Mouse (Mus musculus) liver, embryonic 14.5 days (tissue): ENCODE measurements at regions not wholly inside any gene's neighbourhood (a gene's known extent, or its start where the extent isn't known, plus 50 kb on each side); places are given as distances from the start of the nearest gene placed in this dataset.

ENCODE experiments used
- ATAC-seq: fragments of 200-750 bp; cut with Nextera tagmentation; 2 replicates; pipeline ENCODE4 v1.8.0; 2017; ENCODE audit warnings: moderate number of reproducible peaks, mild to moderate bottlenecking, moderate library complexity; ENCODE audit not compliant: insufficient read depth
- DNase-seq, 3 experiments: peaks; one replicate each; pipeline ENCODE4 v3.0.0-alpha.2; 2012 to 2013; ENCODE audit warnings: low read depth in 3 of 3, low spot score in 3 of 3
- H3K27ac ChIP-seq: fragments of 300-500 bp; sonication (generic); 2 replicates; pipeline ENCODE4 v1.5.1; 2014; ENCODE audit warnings: moderate library complexity, mild to moderate bottlenecking, control low read depth, inconsistent platforms
- H3K27me3 ChIP-seq: fragments of 300-500 bp; sonication (generic); 2 replicates; pipeline ENCODE4 v1.6.1; 2014; ENCODE audit warnings: mild to moderate bottlenecking, low read length, moderate library complexity; ENCODE audit not compliant: control insufficient read depth, insufficient read depth
- H3K36me3 ChIP-seq: fragments of 300-500 bp; sonication (generic); replicated peaks from 2 replicates; pipeline ENCODE4 v1.6.1; 2014; ENCODE audit warnings: low read depth; ENCODE audit not compliant: control insufficient read depth, insufficient read depth
- H3K4me1 ChIP-seq, 2 experiments: fragments of 200-500 bp in 1 of 2; fragments of 300-500 bp in 1 of 2; sonication (generic) in 1 of 2; replicated peaks; 2 replicates each; pipeline ENCODE4 v1.6.1; 2012 to 2014; ENCODE audit warnings: antibody characterized with exemption in 1 of 2, inconsistent platforms in 1 of 2, low read length in 1 of 2; ENCODE audit not compliant: control insufficient read depth in 2 of 2, insufficient read depth in 2 of 2
- H3K4me2 ChIP-seq: fragments of 300-500 bp; sonication (generic); 2 replicates; pipeline ENCODE4 v1.6.1; 2014; ENCODE audit warnings: low read depth, mild to moderate bottlenecking, control low read depth, moderate library complexity
- H3K4me3 ChIP-seq, 2 experiments: fragments of 200-500 bp in 1 of 2; fragments of 300-500 bp in 1 of 2; sonication (generic) in 1 of 2; 2 replicates each; pipeline ENCODE4 v1.5.1; 2012 to 2014; ENCODE audit warnings: low read depth in 2 of 2, low read length in 2 of 2, mild to moderate bottlenecking in 2 of 2, control low read depth in 1 of 2, inconsistent platforms in 1 of 2, moderate library complexity in 1 of 2; ENCODE audit not compliant: insufficient read depth in 1 of 2
- H3K9ac ChIP-seq: fragments of 300-500 bp; sonication (generic); replicated peaks from 2 replicates; pipeline ENCODE4 v1.6.1; 2014; ENCODE audit warnings: mild to moderate bottlenecking, control low read depth, moderate library complexity
- H3K9me3 ChIP-seq: fragments of 300-500 bp; sonication (generic); 2 replicates; pipeline ENCODE4 v1.6.1; 2016; ENCODE audit warnings: low read length, mixed read lengths; ENCODE audit not compliant: control insufficient read depth
- CTCF ChIP-seq: IDR thresholded peaks from 2 replicates; pipeline ENCODE4 v1.5.1; 2016; ENCODE audit warnings: antibody characterized with exemption, low read depth, control low read depth
- EP300 ChIP-seq: IDR thresholded peaks from 2 replicates; pipeline ENCODE4 v1.6.1; 2016; ENCODE audit warnings: antibody characterized with exemption, low read depth
- WGBS: fragments of 180-500 bp; shearing (Covaris S2); extraction: QIAGEN DNeasy Blood & Tissue Kit; methylation state at CpG from one replicate; pipeline ENCODE4 v1.1.7; 2014; ENCODE audit not compliant: insufficient replicate concordance; 5-methylcytosine and 5-hydroxymethylcytosine counted together

GRCm38 (mm10) chr11:82607661-82608060, 156.5 kb downstream of the Cct6b start:
- Histone ChIP-seq H3K4me3 (no peak overlapping the region), H3K4me1 (no peaks in the 10 kb centered on the region), H3K4me2 (no peak overlapping the region), H3K36me3 (no peaks in the 10 kb centered on the region), H3K9me3 (no peaks in the 10 kb centered on the region), H3K27ac (no peak overlapping the region), H3K27me3 (no peaks in the 10 kb centered on the region), H3K9ac (no peak overlapping the region)
- no peak for TF ChIP-seq EP300
- TF ChIP-seq CTCF, result no peak
- DNase-seq (no peak), ATAC-seq (no peak)
- 53% methylated on average over 5 of the region's 5 CpGs for WGBS

- WGBS, result 38% methylated on average over 7 of the region's 7 CpGs
- H3K4me1 ChIP-seq, result no peaks in the 10 kb centered on the region
- TF ChIP-seq CTCF (no peak), EP300 (no peak)
- H3K27me3 ChIP-seq, result no peaks in the 10 kb centered on the region
- no peak for ATAC-seq
- DNase-seq, result no peak
- no peak overlapping the region for H3K9ac ChIP-seq
- no peaks in the 10 kb centered on the region for H3K9me3 ChIP-seq
- no peaks in the 10 kb centered on the region for H3K36me3 ChIP-seq
- no peak overlapping the region for H3K4me3 ChIP-seq
- H3K27ac ChIP-seq, result no peak overlapping the region
- H3K4me2 ChIP-seq, result no peak overlapping the region
These were observed 159.8 kb downstream of the Cct6b start for GRCm38 (mm10) chr11:82604251-82604835.

GRCm38 (mm10) chr11:82602818-82603217, 161.3 kb downstream of the Cct6b start:
- Histone ChIP-seq H3K36me3 (no peaks in the 10 kb centered on the region), H3K27ac (no peak overlapping the region), H3K4me2 (no peak overlapping the region), H3K4me1 (no peaks in the 10 kb centered on the region), H3K9me3 (no peaks in the 10 kb centered on the region), H3K9ac (no peak overlapping the region), H3K27me3 (no peaks in the 10 kb centered on the region), H3K4me3 (no peak overlapping the region)
- 29% methylated on average over 11 of the region's 11 CpGs for WGBS
- DNase-seq (no peak), ATAC-seq (no peak)
- TF ChIP-seq CTCF, result no peak
- no peak for TF ChIP-seq EP300

GRCm38 (mm10) chr11:82602250-82602649, 161.9 kb downstream of the Cct6b start:
- no peaks in the 10 kb centered on the region for H3K9me3 ChIP-seq
- WGBS, result 42% methylated on average over 2 of the region's 2 CpGs
- no peaks in the 10 kb centered on the region for H3K4me1 ChIP-seq
- H3K9ac ChIP-seq, result no peak overlapping the region
- H3K27ac ChIP-seq, result no peak overlapping the region
- no peak overlapping the region for H3K4me2 ChIP-seq
- H3K4me3 ChIP-seq, result no peak overlapping the region
- TF ChIP-seq EP300, result no peak
- no peak for TF ChIP-seq CTCF
- H3K36me3 ChIP-seq, result no peaks in the 10 kb centered on the region
- no peaks in the 10 kb centered on the region for H3K27me3 ChIP-seq
- ATAC-seq, result no peak
- no peak for DNase-seq

GRCm38 (mm10) chr11:82600151-82600550, 164.0 kb downstream of the Cct6b start:
- WGBS, result 52% methylated on average over 9 of the region's 9 CpGs
- Histone ChIP-seq H3K27me3 (no peaks in the 10 kb centered on the region), H3K4me1 (no peaks in the 10 kb centered on the region), H3K27ac (no peak overlapping the region), H3K9ac (no peak overlapping the region), H3K4me3 (no peak overlapping the region), H3K9me3 (no peaks in the 10 kb centered on the region), H3K36me3 (no peaks in the 10 kb centered on the region), H3K4me2 (no peak overlapping the region)
- no peak for ATAC-seq
- no peak for TF ChIP-seq EP300
- TF ChIP-seq CTCF, result no peak
- no peak for DNase-seq
